Mouse (Mus musculus) intestine, embryonic 16.5 days (tissue): ENCODE measurements around the gene Ctu2. TPM values are rescaled to one million over a fixed set of nuclear protein-coding genes. Genes with fewer than 3 reads are reported as not detected.
A peak's percentile ranks its signal among the peaks of the same experiment; 100 is the strongest.

Experiments used
- ATAC-seq: fragments of 200-750 bp; cut with Nextera tagmentation; 2 replicates; pipeline ENCODE4 v1.8.0; 2017; ENCODE audit warnings: moderate TSS enrichment, moderate library complexity
- H3K27ac ChIP-seq: fragments of 300-500 bp; sonication (generic); 2 replicates; pipeline ENCODE4 v1.5.1; 2014; ENCODE audit warnings: mild to moderate bottlenecking, low read length
- H3K27me3 ChIP-seq: fragments of 300-500 bp; sonication (generic); replicated peaks from 2 replicates; pipeline ENCODE4 v1.6.1; 2014; ENCODE audit warnings: low read length, control low read depth, mixed read lengths; ENCODE audit not compliant: control insufficient read depth, insufficient read depth
- H3K36me3 ChIP-seq: fragments of 300-500 bp; sonication (generic); 2 replicates; pipeline ENCODE4 v1.6.1; 2014; ENCODE audit warnings: low read length, control low read depth; ENCODE audit not compliant: control insufficient read depth, insufficient read depth
- H3K4me1 ChIP-seq: fragments of 300-500 bp; sonication (generic); 2 replicates; pipeline ENCODE4 v1.6.1; 2014; ENCODE audit warnings: low read length, control low read depth, mixed read lengths; ENCODE audit not compliant: control insufficient read depth, insufficient read depth
- H3K4me2 ChIP-seq: fragments of 300-500 bp; sonication (generic); 2 replicates; pipeline ENCODE4 v1.6.1; 2014; ENCODE audit warnings: low read depth, low read length, control low read depth
- H3K4me3 ChIP-seq: fragments of 300-500 bp; sonication (generic); 2 replicates; pipeline ENCODE4 v1.5.1; 2014; ENCODE audit warnings: mild to moderate bottlenecking, low read length
- H3K9ac ChIP-seq: fragments of 300-500 bp; sonication (generic); 2 replicates; pipeline ENCODE4 v1.6.1; 2014; ENCODE audit warnings: low read depth, low read length
- H3K9me3 ChIP-seq: fragments of 300-500 bp; sonication (generic); 2 replicates; pipeline ENCODE4 v1.6.1; 2016; ENCODE audit warnings: low read length, control low read depth; ENCODE audit not compliant: control insufficient read depth
- WGBS: fragments of 180-500 bp; shearing (Covaris S2); extraction: QIAGEN DNeasy Blood & Tissue Kit; methylation state at CpG from one replicate; pipeline ENCODE4 v1.1.7; 2014; 5-methylcytosine and 5-hydroxymethylcytosine counted together
- polyA plus RNA-seq: library from polyadenylated mRNA; unstranded; fragments of >200 nt; fragmentation: Nextera tagmentation; extraction: Ambion mirVana; gene quantifications from 2 replicates; pipeline ENCODE4 v1.2.1, GENCODE M21; 2015

Gene Ctu2
- 37.9 and 43.6 TPM in 2 replicates for polyA plus RNA-seq

DNA sequence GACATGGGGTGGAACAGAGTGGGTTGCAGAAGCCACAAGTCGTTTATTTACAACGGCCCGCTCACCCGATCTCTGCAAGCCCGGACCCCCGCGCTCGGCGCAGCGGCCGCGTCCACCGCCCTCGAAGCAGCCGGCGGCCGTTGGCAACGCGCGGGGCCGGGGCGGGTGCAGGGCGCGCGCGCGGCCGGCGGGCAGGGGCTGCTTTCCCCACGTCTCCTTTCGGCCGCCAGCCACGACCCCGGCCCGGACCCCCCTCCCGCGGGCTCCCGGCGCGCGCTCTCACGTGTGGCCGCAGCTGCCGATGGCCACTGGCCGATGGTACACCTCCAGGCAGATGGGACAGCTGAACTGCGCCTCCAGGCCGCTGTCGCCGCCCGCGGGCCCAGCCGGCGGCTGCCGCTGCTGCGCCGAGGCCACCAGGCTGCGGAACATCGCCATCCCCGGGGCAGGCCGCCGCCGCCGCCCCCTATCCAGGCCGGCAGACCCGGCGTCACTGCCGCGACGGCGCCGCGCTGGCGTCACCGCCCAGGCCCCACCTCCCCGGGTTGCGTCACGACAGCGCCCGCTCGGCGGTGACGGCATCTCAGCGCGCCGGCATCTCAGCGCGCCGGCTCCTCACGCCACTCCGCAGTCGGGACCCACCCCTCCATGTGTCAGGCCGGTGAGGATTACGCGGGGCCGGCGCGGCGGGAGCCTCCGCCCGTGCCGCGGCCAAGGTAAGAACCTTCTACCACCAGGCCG lies at the start of gene Ctu2, which contains the start of gene Rnf166:
Gene Ctu2 (plus strand): TSS at position 564 of the 741 bp plus-strand sequence.
Gene Rnf166 (minus strand): TSS at position 485 of the 741 bp plus-strand sequence.
- H3K27ac ChIP-seq: peak within 1 kb of the TSS; percentile 68
- H3K9me3 ChIP-seq: no peaks in the 10 kb centered on the region
- WGBS: under 1% methylated on average over 100 of the region's 103 CpGs
- H3K4me3 ChIP-seq: peak within 1 kb of the TSS; percentile 98
- peaks cover 18% of the 10 kb centered on the region for H3K4me1 ChIP-seq
- H3K4me2 ChIP-seq: peak within 1 kb of the TSS; percentile 85
- peak within 1 kb of the TSS; percentile 94 for H3K9ac ChIP-seq
- ATAC-seq: peak; percentile 93
- peaks cover 11% of the 10 kb centered on the region for H3K36me3 ChIP-seq
- H3K27me3 ChIP-seq: no peaks in the 10 kb centered on the region

DNA sequence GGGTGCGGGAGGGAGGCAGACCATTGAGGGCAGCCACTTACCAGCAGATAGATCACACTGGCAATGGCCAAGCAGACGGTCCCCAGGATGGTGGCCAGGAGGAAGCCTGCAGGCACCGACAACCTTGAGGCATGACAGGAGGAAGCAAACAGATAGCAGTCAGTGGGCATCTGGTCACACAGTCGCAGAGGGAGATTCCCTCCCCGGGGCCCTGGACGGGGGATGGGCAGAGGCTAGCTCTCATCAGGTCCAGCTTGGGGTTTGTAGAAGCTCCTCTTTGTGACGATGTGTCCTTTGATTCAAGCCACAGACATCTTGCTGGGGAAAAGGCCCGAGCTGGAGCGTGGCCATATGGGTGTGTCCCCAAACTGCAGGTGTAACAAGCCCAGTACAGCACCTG lies 49.8 kb upstream of the Ctu2 start:
- 76% methylated on average over 9 of the region's 9 CpGs for WGBS
- peaks cover 10% of the 10 kb centered on the region; the same call in 1 of the 2 replicates for H3K36me3 ChIP-seq
- H3K27ac ChIP-seq: no peak overlapping the region
- no peaks in the 10 kb centered on the region for H3K9me3 ChIP-seq
- no peak for ATAC-seq
- H3K4me1 ChIP-seq: peaks cover 10% of the 10 kb centered on the region
- no peak overlapping the region for H3K4me3 ChIP-seq
- H3K27me3 ChIP-seq: no peaks in the 10 kb centered on the region
- H3K9ac ChIP-seq: no peak overlapping the region
- H3K4me2 ChIP-seq: no peak overlapping the region

DNA sequence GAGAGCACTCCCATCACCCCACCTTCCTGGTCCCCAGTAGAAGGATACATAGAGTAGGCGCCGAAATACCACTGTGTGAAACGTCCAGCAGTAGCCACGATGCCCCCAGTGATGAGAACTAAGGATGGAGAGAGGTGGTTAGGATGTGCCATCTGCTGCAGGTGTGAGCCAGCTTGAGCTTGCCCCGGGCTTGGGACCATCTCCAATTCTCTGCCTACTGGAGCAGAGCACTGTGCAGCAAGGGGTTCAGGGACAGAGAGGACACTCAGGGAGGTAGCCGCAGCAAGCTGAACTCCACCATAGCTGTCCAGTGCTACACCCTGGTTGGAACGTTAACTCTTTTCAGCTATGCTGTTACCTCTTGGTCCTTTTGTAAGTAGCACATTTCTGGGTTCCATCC lies 48.3 kb upstream of the Ctu2 start:
- 89% methylated on average over 7 of the region's 7 CpGs for WGBS
- no peaks in the 10 kb centered on the region for H3K9me3 ChIP-seq
- H3K27me3 ChIP-seq: no peaks in the 10 kb centered on the region

DNA sequence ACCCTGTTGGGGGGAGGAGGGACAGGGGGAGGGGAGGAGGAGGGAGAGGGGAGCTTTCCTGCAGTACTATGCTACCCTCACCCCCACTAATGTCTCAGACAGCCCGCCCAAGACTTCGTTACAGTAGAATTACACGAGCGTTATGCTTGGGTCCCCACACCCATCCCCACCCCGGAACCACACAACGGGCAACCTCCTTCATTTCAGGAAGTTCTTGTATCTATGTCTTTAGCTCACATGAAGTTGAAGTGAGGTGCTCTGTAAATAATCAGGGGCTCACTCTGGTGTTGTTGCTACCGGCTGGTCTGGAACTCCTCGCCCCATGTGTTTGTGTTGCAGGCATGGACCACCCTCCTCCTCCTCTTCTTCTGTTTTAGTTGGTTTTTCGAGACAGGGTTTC lies 47.8 kb upstream of the Ctu2 start:
- no peak for ATAC-seq
- 89% methylated on average over 9 of the region's 9 CpGs for WGBS

More for the DNA sequence above, 48.3 kb upstream of the Ctu2 start:
- no peak overlapping the region for H3K27ac ChIP-seq
- no peak overlapping the region for H3K4me2 ChIP-seq
- peaks cover 10% of the 10 kb centered on the region; the same call in 1 of the 2 replicates for H3K36me3 ChIP-seq
- H3K9ac ChIP-seq: no peak overlapping the region
- no peak for ATAC-seq
- peaks cover 11% of the 10 kb centered on the region for H3K4me1 ChIP-seq
- H3K4me3 ChIP-seq: no peak overlapping the region

DNA sequence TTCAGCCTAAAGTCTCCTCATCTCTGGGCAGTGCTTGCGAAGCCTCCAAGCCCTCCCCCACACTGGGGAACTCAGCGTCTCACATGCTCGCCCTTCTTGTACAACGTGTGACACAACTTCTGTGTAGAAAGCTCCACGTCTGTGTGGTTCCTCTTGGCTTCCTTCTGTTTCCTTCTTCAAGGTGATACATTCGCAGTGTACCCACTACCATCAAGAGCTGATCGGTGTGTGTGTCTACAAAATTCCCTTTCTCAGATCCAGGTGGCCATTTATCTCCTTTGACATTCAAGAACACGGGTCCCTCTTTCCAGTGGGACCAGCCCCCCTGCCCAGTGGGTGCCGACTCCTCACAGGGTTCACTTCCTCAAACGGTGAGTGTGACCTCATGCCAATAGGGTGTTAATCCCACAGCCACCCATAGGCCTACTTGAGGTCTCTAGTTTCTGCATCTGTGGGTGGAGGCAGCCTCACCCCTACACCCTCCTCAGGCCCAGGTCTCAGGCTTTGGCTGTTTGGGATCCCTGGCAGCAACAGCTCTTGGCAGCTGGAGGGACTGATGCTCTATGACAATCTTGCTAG lies 45.8 kb upstream of the Ctu2 start:
- no peak overlapping the region for H3K4me2 ChIP-seq
- H3K27ac ChIP-seq: no peak overlapping the region
- H3K36me3 ChIP-seq: peaks cover 12% of the 10 kb centered on the region; the same call in 1 of the 2 replicates
- H3K4me1 ChIP-seq: peaks cover 17% of the 10 kb centered on the region
- H3K9ac ChIP-seq: no peak overlapping the region
- 83% methylated on average over 10 of the region's 10 CpGs for WGBS
- no peak overlapping the region for H3K4me3 ChIP-seq
- no peak for ATAC-seq
- H3K27me3 ChIP-seq: no peaks in the 10 kb centered on the region
- no peaks in the 10 kb centered on the region for H3K9me3 ChIP-seq

More for the DNA sequence above, 47.8 kb upstream of the Ctu2 start:
- Histone ChIP-seq H3K9ac (no peak overlapping the region), H3K4me2 (no peak overlapping the region), H3K27ac (no peak overlapping the region), H3K27me3 (no peaks in the 10 kb centered on the region), H3K9me3 (no peaks in the 10 kb centered on the region), H3K4me3 (no peak overlapping the region), H3K36me3 (peaks cover 10% of the 10 kb centered on the region; the same call in 1 of the 2 replicates), H3K4me1 (peaks cover 16% of the 10 kb centered on the region)

DNA sequence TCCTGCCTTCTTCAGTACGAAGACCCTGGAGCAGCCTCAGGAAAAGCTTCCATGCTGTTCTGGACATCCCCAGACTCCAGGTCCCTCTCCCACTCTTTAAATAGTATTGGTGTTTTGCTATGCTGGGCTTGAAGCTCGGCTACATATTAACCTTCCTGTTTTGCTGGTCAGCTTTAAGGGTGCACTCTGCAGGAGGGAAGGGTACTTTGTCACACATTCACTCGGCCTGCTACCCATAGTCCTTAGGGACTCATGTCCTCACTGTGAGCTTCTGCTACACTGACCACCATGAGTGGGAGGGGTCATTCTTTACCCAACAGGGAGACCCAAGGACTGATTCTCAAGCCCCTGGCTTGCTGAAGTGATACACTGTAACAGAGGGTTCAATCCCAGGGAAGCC lies 45.3 kb upstream of the Ctu2 start:
- 70% methylated on average over 3 of the region's 3 CpGs for WGBS
- Histone ChIP-seq H3K36me3 (peaks cover 12% of the 10 kb centered on the region; the same call in 1 of the 2 replicates), H3K9ac (no peak overlapping the region), H3K4me1 (peaks cover 17% of the 10 kb centered on the region), H3K4me3 (no peak overlapping the region), H3K9me3 (no peaks in the 10 kb centered on the region), H3K27ac (no peak overlapping the region), H3K27me3 (no peaks in the 10 kb centered on the region), H3K4me2 (no peak overlapping the region)
- no peak for ATAC-seq

DNA sequence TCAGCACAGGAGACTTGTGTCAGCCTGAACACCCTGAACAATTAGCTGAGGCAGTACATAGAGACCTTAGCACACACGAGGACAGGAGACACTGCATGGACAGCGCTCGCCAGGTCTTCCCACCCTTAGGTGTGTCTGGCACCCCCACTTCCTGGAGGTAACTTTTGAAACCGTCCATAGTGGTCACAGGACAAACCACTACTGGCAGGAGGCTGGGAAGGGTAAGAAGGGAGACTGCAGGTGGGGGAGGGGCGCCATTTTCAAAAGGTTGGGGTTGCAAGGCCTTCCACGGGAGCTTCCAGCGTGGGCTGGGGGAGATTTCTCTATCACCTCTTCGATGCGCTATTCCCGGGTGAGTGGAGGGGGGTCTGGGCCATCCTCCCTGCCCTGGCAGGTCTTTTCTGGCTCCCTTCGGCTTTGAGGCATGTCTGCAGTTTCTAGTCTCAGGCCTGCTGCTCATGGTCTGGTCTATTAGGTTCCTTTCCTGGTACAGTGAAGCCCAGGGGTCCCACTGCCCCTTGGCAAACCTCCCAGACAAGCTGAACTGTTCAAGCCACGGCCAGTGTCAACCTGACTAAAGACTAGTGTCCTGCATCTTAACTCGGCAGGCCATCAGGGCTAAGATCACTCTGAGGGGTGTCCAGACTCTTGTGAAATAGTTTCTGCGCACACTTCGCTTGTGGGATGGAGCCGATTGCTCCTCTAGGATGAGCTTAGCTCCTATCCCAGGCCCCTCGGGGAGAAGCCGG lies 44.1 kb upstream of the Ctu2 start:
- 26% methylated on average over 18 of the region's 18 CpGs for WGBS
- H3K27ac ChIP-seq: peak overlapping the region; percentile 91
- H3K27me3 ChIP-seq: no peaks in the 10 kb centered on the region
- H3K4me2 ChIP-seq: peak overlapping the region; percentile 91
- H3K9me3 ChIP-seq: no peaks in the 10 kb centered on the region
- peak overlapping the region; percentile 68 for H3K4me3 ChIP-seq
- H3K4me1 ChIP-seq: peaks cover 17% of the 10 kb centered on the region
- peak overlapping the region; percentile 87 for H3K9ac ChIP-seq
- H3K36me3 ChIP-seq: peaks cover 18% of the 10 kb centered on the region; the same call in 1 of the 2 replicates
- ATAC-seq: peak; percentile 51

DNA sequence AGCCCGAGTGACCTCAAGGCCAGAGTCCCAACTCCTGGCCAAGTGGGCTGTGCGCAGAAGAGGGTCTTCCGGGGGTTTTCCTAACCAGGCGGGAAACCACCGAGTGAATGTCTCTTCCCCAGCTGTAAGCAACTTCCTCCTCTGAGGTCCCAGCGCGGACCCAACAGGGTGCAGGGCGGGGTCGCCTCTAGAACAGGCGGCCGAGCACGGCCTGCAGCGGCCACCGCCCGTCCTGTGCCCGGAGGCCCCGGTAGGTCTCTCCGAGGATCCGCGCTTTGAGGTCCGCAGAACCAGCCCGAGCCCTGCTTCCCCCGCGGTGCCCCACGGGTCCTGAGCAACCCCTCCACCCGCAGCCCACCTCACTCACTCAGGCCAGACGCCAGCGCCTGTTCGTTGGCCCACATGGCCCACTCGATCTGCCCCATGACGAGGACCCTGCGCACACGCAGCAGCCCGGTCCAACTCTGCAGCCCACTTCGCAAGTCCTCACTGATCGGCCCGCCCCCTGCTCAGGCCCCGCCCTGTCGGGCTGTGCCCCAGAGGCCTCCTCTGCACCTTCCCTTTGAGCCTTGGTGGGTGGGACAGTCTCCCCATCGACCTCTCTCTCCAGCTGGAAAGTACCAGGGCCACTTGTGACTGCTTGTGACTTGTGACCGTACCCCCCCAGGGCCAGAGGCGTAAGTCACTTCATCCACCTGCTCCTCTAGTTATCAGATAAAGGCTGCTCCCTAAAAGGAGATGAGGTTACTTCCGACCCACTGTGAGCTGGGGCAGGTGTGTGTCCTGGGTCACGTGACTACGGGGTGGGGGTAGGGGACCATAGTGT lies 43.3 kb upstream of the Ctu2 start, which contains the start of gene Cyba:
Gene Cyba (minus strand): TSS at position 488 of the 826 bp plus-strand sequence.
- ATAC-seq: peak; percentile 93
- WGBS: 2% methylated on average over 41 of the region's 45 CpGs
- Histone ChIP-seq H3K27ac (peak within 1 kb of the TSS; percentile 91), H3K36me3 (peaks cover 12% of the 10 kb centered on the region; the same call in 1 of the 2 replicates), H3K4me2 (peak within 1 kb of the TSS; percentile 91), H3K4me3 (peak within 1 kb of the TSS; percentile 68), H3K9ac (peak within 1 kb of the TSS; percentile 87), H3K27me3 (no peaks in the 10 kb centered on the region), H3K4me1 (peaks cover 17% of the 10 kb centered on the region), H3K9me3 (no peaks in the 10 kb centered on the region)
